Mouse (Mus musculus) right cerebral cortex, postnatal 14 days (tissue): ENCODE results near the gene Ankrd13d.

ENCODE experiments used
- DNase-seq: peaks from one replicate; pipeline ENCODE4 v3.0.0; 2022

Gene Ankrd13d

DNA sequence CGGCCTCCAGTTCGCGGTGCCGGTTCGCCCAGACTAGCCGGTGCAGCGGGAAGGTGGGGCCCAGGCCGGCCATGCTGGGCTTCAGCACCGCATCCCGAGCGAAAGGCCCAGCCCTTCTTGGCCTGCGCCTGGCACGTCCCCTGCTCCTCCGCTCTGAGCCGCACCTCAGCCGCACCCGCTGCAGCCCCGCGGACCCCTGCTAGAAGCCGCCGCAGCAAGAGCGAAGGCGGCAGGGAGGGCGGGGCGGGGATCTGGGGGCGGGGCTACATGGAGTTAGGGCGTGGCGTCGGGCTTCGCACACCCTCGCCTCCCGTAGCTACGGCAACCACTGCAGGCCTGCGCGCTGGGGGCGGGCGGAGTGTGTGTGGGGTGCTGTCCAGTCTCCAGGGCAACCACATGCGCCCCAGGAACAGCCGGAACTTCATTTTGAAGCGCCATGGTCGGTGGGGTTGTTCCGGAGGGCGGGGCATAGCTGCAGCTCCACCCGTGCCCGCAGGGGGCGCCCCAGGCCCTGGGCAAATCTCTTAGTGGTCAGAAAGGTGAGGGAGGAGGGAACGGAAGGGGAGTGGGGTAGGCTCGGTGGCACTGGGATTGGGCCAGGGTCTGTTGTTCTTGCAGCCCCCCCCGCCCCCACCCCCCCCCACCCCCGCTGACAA is at the start of gene Ankrd13d:
Ankrd13d (minus strand) TSS at position 240 of the 656 bp plus-strand sequence.
- DNase-seq: peak; percentile 92

DNA sequence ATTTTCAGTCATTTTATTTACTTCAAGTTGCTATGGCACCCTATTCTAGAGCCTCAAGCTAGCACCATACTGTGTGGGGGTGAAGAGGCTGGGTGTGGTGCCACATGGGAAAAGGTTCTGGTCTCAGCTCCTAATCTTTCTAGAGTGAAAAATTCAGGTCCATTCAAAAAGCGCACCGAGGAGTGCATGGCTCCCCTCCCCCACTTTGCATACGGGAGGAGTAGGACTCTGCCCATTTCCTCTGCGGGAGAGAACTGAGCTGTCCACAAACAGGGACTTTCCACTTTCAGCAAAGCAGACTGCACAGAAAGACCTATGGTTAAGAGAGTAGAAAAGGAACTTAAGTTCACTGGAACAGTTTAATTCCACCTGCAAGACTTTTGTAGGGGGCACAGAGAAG is 49.7 kb upstream of the Ankrd13d start:
- DNase-seq: peak; percentile 48

DNA sequence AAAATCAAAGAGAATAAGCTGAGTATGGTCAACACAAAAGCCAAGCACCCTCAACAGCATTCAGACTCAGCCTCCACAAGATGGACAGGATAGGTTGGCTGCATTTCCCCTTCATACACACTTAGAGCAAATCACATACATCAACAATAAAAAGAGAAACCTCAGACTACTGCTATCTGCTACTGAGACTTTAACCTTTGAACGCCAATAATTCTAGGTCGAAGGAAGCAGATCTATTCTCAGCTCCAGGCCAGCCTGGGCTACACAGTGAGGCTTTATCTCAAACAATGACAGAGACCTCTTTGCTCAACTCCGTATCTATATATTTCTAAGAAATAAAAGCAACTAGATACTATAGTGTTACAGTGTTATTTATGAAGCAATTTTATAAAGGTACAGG is 48.3 kb upstream of the Ankrd13d start:
- no peak for DNase-seq

DNA sequence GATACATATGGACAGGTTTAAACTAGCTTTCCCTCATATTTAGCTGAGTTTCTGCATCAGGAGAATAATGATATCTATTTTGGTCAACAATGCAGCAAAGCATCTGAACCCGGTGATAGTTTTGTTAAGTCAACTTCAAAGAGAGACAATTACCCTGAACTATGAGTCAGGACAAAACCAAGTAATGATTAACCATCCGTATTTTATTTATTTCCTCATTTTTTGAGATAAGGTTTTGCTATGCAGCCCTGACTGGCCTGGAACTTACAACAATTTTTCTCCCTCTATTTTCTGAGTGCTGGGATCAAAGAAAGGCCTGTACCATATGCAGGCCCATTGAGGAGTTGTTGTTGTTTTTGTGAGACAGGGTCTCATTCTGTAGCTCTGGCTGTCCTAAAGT is 47.7 kb upstream of the Ankrd13d start:
- DNase-seq: no peak

DNA sequence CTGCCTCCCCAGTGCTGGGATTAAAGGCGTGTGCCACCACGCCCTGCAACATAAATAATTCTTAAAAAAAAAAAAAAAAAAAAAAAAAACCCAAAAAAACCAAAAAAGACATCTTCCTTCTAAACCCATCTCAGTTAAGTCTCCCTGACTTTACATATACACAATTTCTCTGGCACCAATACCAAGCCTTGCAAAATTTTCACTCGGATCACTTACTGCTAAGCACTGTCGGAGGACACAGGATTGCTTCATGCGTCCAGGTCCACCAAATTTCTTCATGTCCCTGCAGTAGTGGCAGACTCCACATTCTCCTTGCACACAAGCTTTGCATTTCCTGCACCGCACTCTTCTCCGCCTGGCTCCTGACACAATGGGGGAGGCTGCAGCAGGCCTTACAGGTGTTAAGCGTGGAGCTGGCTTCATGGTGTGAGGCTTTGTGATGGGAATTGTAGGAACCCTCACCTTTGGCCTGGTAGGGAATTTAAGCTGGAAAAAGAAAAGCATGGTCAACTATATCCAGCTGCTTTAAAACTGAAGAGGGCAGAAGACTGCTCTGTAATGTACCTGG is 45.9 kb upstream of the Ankrd13d start:
- no peak for DNase-seq

DNA sequence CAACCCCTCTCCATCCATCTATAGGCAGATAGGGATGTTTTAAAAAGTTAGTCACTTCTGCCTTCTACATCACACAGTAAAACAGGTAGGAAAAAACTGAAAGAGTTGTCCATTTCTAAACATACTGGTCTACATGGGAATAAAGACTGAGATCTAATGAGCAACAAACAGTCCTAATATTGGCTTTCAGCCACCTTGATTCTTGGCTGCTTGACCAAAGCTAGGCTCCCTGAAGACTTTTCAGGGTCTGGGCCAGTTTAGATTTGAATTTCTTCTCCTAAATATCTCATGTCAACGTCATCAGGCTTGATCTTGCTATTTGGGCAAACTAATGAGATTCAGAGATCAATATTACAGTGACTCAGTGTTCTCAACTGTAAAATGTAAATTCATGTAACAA is 43.9 kb upstream of the Ankrd13d start:
- DNase-seq: no peak

DNA sequence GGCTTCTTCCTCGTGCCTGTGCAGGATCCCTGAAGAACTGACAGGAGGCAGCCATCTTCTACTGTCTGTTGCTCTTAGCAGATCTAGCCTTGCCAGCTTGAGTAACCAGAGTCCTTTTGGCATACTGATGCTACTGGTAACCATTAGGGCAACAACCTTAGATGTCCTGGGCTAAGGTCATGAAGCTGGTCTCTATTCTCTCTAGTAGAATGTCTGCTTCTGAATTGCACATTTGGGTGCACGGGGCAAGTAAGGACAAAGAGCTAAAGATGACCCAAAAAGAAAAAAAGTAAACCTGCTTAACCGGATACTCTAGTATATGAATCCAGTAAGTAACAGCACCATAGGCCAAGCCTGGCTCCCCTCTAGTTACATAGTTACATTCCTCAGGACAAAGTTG is 43.2 kb upstream of the Ankrd13d start:
- no peak for DNase-seq

DNA sequence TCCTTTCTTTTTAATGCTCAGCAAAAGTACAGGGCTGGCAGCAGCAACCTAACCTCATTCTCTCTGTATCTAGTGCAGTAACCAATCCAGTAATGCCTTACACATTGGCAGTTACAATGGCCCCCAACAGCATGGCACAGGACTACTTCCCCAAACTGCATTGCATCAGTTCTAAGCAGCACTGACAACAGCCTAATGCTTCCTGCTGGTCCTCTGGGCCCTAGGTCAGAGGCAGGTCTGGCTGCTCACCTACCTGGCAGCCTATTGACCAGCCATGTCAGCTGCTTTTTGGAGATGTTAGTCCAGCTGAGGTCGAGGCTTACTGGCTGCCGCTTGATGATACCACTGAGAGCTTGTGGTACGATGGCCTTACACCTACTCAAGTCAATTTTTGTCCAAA is 39.2 kb upstream of the Ankrd13d start:
- DNase-seq: no peak

DNA sequence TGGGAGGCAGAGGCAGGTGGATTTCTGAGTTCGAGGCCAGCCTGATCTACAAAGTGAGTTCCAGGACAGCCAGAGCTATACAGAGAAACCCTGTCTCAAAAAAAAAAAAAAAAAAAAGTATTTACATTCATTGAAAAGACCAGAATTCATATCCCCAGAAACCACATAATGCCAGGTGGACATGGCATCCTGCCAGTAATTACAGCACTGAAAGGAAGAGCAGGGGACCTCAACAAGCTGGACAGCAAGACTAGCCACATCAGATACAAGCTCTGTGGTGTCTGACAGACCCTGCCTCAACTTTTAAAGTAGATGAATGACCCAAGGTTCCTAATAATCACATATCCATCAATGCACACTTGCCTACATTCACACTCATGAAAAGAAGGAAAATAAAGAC is 38.7 kb upstream of the Ankrd13d start:
- DNase-seq: no peak

DNA sequence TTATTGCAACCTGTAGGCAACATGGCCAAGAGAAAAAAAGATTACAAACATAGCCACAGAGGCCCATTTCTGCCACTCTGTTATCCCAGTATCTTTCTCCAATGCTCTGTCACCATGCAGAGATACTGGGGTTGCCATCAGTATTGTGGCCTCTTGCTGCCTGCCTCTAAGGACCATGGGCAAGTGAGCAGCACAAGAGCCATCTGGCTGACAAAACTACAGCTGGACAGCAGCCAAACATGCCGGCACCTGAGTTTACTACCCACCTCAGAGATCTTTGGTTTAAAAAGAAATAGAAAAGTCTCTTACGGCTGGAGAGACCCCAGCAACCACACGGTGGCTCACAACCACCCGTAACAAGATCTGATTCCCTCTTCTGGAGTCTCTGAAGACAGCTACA is 36.3 kb upstream of the Ankrd13d start:
- DNase-seq: no peak

DNA sequence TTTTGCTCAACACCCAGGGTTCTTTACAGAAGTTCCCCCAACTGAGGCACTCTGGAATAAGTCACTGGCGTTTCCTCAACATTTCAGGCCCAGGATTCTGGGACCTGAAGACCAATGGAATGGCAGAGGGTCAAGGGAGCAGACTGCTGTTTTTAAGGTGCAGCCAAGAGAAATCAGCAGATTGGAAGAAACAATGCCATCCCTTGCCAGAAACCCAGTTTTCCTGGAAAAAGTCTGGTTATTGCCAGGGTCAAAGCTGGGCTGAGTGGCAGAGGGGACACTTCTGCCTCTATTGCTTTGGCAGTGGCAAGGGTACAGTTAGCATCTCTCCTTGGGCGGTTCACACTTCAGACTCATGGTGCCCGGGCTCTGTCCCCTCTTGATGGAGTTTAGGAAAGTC is 34.2 kb upstream of the Ankrd13d start:
- DNase-seq: no peak

DNA sequence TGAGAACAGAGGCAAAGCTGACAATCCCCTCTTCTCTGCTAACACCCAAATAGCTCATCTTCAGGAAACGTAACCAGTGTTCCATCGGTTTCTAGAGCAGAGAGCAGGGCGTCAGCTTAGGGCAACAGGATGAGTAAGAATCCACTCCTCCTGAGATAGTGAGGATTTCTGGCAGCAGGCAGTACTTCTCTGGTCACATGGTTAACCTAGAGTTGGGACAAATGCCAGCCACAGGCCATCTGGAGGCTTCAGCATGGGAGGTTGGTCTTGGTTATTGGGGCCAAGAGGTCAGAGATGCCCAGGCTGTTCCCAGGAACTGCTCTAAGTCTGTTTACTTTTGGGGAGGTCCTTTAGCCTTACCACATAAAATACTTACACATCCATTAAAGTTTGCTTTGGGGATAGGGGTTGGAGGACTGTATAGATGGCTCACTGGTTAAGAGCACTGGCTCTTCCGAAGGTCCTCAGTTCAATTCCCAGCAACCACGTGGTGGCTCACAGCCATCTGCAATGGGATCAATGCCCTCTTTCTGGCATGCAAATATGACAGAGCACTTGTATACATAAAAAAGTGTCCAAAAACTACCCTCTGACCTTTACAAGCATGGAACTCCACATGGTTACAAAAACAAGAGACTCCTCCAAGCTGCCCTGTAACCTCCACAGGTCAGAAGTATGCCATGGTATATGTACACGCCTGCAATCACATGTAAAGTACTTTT is 32.4 kb upstream of the Ankrd13d start:
- no peak for DNase-seq

DNA sequence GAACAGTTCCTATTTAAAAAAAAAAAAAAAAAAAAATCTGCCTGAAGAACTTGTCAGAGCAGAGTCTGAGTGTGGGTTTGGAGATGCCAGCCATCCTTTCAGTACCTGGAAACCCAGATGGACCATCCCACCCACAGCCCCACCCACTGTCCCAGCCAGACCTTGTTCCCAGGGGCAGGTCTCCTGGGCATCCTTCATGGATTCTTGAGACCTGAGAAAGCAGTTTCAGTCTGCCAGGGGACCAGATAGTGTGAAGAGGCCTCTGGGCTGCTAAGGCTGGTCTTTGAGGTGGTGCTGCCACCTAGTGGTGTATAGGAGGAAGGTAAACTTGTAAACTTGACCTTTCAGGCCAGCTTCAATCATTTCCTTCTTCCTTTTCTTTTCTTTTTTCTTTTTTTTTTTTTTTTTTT is 26.8 kb upstream of the Ankrd13d start:
- DNase-seq: no peak

DNA sequence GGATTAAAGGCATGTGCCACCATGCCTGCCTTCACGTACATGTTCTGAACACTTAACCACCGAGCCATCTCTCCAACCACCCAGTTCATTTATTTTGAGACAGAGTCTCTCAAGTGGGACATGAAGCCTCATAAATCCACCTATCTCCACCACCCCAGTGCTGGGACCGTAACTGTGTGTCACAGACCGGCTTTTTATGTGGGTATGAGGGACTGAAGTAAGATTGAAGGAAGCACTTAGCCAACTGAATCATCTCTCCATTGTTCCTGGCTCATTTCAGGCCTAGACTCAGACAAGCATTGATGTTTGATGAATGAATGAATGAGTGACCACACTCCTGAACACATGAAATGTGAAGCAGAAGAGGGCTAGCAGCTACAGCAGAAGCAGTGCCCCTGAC is 26.4 kb upstream of the Ankrd13d start:
- DNase-seq: no peak

DNA sequence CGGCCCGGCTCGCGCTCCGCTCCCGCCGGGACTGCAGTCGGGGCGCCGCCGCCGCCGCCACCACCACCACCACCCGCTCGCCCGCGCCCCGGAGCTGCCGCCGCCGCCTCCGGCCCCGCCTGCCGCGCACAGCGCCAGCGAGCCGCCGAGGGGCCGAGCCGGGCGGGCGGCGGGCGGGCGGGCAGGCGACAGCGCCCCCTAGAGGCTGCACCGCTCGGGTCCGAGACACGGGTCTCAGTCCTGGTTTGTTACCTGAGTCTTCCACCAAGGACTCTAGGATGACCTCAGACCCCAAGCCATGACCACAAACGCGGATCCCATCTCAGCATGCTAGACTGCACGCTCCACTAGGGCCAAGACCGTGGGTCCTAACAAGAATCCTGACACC is 23.2 kb upstream of the Ankrd13d start, which contains the start of gene Grk2:
Grk2 (minus strand) TSS at position 33 of the 388 bp plus-strand sequence.
- peak; percentile 82 for DNase-seq

DNA sequence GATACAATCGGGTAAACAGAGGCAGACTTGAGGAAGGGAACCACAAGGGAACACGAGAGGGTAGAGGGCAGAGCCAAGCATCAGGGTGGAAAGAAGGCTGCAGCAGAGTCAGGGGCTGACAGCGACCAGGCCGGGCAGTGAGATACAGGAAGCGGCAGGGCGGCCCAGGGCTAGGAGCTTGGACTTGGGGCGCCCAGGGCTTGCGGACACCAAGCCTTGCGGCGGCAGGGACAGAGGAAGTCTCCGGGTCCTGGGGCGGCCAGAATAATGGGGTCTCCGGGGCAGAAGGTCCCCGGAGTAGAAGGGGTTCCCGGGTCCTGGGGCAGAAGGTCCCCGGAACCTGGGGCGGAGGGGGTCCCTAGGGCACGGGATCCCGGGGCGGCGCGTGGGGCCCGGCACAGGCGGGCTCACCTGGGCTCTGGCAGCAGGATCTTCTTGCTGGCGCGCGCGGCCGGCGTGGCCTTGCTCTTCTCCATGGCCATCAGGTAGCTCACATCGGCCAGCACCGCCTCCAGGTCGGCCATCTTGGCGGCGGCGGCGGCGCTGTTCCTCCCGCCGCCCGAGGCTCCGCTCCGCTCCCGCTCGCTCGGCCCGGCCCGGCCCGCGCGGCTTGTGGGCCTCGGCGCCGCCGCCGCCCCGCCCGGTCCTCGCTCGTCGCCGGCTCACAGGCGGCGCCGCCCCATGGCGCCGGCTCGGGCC is 22.7 kb upstream of the Ankrd13d start:
- no peak for DNase-seq

DNA sequence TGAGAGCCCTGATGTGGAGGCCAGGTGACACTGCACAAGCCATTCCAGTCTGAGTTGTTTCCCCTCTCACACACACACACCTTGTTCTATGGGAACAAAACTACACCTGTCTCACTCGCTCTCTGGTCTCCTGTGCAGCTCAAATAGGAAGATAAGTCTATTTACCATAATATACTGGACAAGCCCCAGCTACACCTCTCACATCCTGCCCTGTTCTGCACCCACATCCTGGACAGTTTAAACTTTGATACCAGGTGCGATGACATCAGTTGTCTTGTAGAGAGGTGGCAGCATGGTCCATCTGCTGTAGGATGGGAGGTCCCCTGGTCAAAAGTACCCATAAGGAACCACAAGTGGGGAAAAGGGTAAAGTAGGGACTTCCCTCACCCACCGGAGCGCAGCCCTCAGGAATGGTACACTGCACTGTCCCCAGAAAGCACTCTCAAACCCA is 22.0 kb upstream of the Ankrd13d start:
- no peak for DNase-seq

DNA sequence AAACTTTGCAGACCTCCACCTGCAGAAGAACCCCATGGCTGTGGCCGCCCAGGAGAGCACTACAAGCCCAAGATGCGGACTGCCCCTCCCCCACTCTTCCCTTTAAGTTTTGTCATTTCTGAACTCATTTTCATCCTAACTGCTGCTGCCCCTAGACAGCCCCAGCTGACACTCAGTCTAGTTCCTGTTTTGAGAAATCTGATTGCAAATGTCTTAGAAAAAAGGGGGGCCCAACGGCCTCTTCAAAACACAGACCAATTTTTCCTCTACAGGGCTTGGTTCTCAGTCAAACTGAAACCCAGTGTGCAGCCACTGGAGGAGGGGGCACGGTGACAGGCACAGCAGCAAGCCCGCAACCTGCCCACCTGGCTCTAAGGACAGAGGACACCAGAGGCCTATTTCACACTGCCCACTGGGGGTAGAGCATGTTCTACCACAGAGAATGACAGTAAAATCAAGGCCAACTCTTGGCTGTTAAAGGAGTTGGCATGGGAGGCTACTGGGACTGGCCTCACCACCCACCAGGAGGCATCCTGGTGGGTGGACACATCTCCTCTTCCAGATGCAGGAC is 21.4 kb upstream of the Ankrd13d start:
- no peak for DNase-seq

DNA sequence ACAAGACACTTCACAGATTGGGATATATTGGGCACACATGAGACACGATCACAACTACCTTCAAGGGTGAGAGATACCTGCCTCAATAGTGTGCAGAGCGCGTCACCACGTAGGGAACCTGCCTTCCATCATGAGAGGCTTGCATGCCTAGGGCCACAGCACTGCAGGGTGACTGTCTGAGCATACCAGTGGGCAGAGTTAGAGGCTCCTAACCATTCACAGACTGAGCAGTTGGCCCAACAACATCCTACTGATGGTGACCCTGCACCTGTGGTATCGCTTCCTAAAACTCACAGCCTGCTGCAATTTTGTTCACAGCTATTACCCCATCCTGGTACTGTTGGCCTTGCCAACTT is 20.7 kb upstream of the Ankrd13d start:
- DNase-seq: no peak

DNA sequence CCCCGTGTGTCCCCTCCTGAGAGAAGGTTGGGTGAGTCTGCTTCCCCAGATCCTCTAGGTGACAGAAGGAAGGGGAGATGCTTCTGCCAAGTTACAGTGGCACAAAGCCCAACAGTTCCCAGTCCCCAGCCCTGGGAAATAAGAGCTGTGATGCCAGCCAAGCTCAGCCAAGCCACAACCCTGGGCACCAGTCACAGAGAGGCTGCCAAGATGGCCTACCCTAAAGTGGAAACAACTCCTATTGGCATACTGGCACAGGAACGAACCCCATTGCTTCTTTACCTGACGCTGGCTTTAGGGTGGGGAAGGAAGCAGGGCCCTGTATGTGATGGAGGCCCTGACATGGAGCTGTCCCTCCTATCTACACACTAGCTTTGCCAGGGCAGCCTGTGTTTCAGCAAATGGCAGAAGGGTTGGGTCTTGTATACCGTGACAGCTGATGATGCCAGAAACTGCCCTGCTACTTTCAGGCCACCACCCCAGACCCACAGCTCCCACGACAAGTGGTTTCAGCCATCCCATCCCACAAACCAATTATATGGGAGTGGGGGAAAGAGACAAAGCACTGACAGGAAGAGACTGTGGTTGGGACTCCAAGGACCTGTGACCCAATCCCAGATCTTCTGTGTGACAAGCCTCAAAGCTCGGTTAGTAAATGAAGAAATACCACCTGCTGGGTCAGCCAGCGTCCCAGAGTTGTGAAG is 20.2 kb upstream of the Ankrd13d start:
- DNase-seq: no peak

DNA sequence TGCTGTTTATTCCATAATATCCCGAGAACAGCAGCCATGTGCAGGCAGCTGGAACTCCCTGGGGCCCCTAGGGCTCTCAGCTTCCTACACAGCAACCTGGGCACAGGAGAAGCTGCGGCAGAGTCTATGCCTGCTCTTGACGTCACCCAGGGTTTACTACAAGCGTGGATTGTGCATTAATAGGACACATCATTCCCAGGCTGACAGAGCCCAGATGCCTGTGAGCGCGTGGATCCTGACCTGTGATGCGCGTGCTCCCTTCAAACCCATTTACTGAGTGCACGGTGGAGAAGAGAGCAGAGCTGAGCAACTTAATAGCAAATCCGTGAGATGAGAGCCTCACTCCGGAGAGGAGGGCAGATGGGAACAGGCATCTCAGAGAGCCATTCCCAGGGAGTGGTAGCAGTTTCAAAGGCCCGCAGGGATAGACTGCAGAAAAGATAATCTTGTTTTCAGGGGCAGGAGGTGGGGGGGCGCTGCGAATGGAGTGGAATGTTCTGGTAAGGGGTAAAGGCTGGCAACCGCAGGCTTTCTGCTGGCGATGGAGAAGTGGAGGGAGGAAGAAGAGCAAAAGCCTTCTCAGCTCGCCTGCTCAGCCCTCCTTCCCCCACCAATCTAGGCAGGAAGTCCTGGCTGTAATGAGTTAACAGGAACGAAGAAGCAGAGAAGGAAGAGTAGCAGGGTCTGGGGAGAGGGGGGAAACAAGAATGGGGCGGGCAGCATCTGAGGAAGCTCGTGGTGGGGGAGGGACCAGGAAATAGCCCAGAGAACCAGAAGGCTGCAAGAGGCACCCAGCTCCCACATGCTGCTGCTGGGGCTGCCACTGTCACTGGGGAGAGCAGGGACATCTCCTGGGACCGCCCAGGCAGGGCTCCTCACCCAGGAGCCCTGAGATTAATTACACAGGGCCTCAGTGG is 19.1 kb upstream of the Ankrd13d start:
- DNase-seq: peak; percentile 51
